Mouse (Mus musculus) CD4-positive helper T cell, adult 2 months (primary cell): ENCODE data around the gene Krtap20-2.
"Not testable (repeated sequence)": the region's sequence is repeated elsewhere in the genome, so short reads cannot be mapped to it uniquely, and the experiment has no call there.

Experiments
- DNase-seq: peaks from one replicate; pipeline ENCODE4 v3.0.0-alpha.2; 2012; ENCODE audit warnings: low read depth, missing footprints, low spot score

Gene Krtap20-2

GRCm38 (mm10) chr16:89205561-89205960 is at the start of gene Krtap20-2:
Krtap20-2 (plus strand) TSS chr16:89205861.
- DNase-seq = no peak

DNA sequence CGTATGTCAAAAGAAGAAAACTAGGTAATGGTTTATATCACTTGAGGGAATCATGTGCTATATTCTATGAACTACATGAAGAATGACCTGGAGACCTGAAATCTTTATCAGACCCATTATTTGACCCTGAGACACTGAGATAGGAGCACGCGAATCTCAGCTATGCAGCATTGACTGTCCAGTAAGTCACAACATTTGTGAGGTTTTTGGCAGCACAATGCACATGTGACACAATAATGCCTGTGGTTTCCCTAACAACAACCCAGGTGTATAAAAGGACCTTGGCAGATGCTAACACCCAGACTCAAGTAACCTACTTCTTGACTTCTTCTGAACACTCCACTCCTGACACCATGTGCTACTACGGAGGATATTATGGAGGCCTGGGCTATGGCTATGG is 48.0 kb upstream of the Krtap20-2 start, which contains the start of gene Gm9789:
TSS of gene Gm9789 (plus strand) at position 301 of the 400 bp plus-strand sequence.
- no peak for DNase-seq

DNA sequence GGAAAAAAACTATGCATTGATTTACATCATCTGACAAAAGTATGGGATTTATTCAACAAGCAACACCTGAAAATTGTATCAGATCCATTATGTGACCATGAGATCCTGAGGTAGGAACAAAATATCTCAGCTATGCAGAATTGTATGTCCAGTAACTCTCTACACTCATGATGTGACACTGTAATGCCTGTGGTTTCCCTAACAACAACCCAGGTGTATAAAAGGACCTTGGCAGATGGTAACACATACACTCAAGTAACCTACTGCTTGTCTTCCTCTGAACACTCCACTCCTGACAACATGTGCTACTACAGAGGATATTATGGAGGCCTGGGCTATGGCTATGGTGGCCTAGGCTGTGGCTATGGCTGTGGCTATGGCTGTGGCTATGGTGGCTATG is 36.5 kb upstream of the Krtap20-2 start, which contains the start of gene Gm7735:
TSS of gene Gm7735 (plus strand) at position 301 of the 400 bp plus-strand sequence.
- not testable (repeated sequence) for DNase-seq

DNA sequence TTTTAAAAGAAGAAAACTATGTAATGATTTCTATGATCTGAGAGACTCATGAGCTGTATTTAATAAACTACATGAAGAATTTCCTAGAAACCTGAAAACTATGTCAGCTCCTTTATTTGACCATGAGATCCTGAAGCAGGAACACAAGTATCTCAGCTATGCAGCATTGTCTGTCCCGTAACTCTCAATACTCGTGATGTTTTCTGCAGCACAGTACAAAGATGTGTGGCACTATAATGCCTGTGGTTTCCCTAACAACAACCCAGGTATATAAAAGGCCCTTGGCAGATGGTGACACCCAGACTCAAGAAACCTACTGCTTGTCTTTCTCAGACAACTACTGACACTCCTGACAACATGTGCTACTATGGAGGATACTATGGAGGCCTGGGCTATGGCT is 31.2 kb upstream of the Krtap20-2 start, which contains the start of gene 1110057P08Rik:
TSS of gene 1110057P08Rik (plus strand) at position 301 of the 400 bp plus-strand sequence.
- DNase-seq = no peak

DNA sequence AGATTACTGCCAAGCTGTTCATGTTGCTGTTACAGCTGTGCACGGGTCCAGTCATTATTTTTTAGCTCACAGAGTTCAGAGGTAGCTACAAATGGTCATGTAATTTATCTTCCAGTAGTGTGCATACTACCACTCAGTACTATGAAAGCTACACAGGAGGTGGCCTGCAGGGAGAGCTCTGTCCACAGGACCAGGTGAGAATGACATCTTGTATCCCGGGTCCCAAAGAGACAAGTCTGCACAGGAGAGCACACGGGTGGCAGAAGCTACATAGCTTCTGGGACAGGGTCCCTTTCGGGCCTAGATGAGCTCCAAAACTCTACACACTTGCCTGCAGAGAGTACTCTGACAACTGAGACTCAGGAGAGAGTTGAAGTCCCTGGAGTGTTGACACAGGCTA is 17.0 kb upstream of the Krtap20-2 start:
- DNase-seq = no peak
